Mouse (Mus musculus) neural tube, embryonic 11.5 days (tissue): ENCODE measurements at regions not wholly inside any gene's neighbourhood (a gene's known extent, or its start where the extent isn't known, plus 50 kb on each side); places are given as distances from the start of the nearest gene placed in this dataset.
A peak's percentile ranks its signal among the peaks of the same experiment; 100 is the strongest.

Experiments used
- ATAC-seq: fragments of 200-750 bp; cut with Nextera tagmentation; 2 replicates; pipeline ENCODE4 v1.8.0; 2017; ENCODE audit warnings: moderate number of reproducible peaks, mild to moderate bottlenecking, moderate TSS enrichment, moderate library complexity; ENCODE audit not compliant: insufficient read depth, low FRiP score, low TSS enrichment
- DNase-seq: peaks from one replicate; pipeline ENCODE4 v3.0.0-alpha.2; 2015; ENCODE audit warnings: low spot score
- H3K27ac ChIP-seq: fragments of 300-500 bp; sonication (generic); 2 replicates; pipeline ENCODE4 v1.5.1; 2014; ENCODE audit warnings: low read depth, mild to moderate bottlenecking, low read length
- H3K27me3 ChIP-seq: fragments of 300-500 bp; sonication (generic); 2 replicates; pipeline ENCODE4 v1.6.1; 2014; ENCODE audit warnings: mild to moderate bottlenecking, low read length, mixed read lengths; ENCODE audit not compliant: control insufficient read depth, insufficient read depth
- H3K36me3 ChIP-seq: fragments of 300-500 bp; sonication (generic); 2 replicates; pipeline ENCODE4 v1.6.1; 2014; ENCODE audit warnings: mild to moderate bottlenecking, low read length, moderate library complexity, mixed read lengths; ENCODE audit not compliant: control insufficient read depth, insufficient read depth
- H3K4me1 ChIP-seq: fragments of 300-500 bp; sonication (generic); 2 replicates; pipeline ENCODE4 v1.6.1; 2014; ENCODE audit warnings: low read length, mixed read lengths; ENCODE audit not compliant: control insufficient read depth, insufficient read depth
- H3K4me2 ChIP-seq: fragments of 300-500 bp; sonication (generic); 2 replicates; pipeline ENCODE4 v1.6.1; 2014; ENCODE audit warnings: low read depth, mild to moderate bottlenecking, moderate library complexity
- H3K4me3 ChIP-seq: fragments of 300-500 bp; sonication (generic); 2 replicates; pipeline ENCODE4 v1.5.1; 2014; ENCODE audit warnings: low read depth, low read length
- H3K9ac ChIP-seq: fragments of 300-500 bp; sonication (generic); 2 replicates; pipeline ENCODE4 v1.6.1; 2014; ENCODE audit warnings: mild to moderate bottlenecking, low read length
- H3K9me3 ChIP-seq: fragments of 300-500 bp; sonication (generic); 2 replicates; pipeline ENCODE4 v1.6.1; 2016; ENCODE audit warnings: low read length; ENCODE audit not compliant: control insufficient read depth
- WGBS: fragments of 180-500 bp; shearing (Covaris S2); extraction: QIAGEN DNeasy Blood & Tissue Kit; methylation state at CpG from one replicate; pipeline ENCODE4 v1.1.7; 2014; 5-methylcytosine and 5-hydroxymethylcytosine counted together

DNA sequence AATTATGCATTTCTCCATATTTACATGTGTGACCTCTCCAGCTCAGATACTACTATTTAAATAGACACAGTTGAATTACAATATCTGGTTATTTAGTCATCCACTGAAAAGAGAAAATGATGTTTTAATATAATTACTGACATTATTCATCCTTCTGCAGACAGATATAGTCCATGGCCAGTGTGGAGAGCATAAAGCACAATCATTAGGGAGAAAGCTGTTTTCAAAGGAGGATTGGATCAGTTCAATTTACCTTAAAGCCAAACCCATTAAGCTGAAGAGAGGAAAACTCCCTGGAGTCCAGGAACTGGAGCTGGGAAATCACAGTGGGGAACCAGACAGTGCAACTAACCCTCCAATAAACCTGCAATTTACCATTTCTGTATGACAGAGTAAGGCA, 339.8 kb upstream of the Rgs17 start:
- no peak for ATAC-seq
- no peak overlapping the region for H3K4me3 ChIP-seq
- no peak overlapping the region for H3K4me2 ChIP-seq
- H3K27me3 ChIP-seq = no peaks in the 10 kb centered on the region
- H3K36me3 ChIP-seq = no peaks in the 10 kb centered on the region
- DNase-seq = no peak
- H3K9me3 ChIP-seq = no peaks in the 10 kb centered on the region
- H3K4me1 ChIP-seq = no peaks in the 10 kb centered on the region
- no peak overlapping the region for H3K9ac ChIP-seq
- H3K27ac ChIP-seq = no peak overlapping the region

DNA sequence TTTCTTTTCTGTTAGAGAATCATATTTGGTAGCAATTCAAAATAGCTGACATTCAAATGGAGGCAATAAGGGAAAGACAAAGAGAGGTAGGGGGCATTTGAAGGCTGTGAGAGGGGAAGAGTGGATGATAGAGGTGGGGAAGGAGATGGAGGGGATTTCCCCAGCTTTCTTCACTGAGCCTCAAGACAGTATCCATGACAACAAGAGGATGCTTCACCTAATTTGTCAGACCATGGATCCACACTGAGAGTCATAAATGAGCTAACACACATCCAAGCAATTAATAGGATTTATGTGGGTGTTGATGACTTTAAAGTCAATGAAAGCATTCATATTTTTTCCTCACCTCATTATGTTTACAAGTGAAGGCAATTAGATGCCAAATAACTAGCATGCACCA, 343.5 kb upstream of the Rgs17 start:
- Histone ChIP-seq H3K27me3 (no peaks in the 10 kb centered on the region), H3K27ac (no peak overlapping the region), H3K9ac (no peak overlapping the region), H3K4me3 (no peak overlapping the region), H3K4me1 (no peaks in the 10 kb centered on the region), H3K9me3 (no peaks in the 10 kb centered on the region), H3K36me3 (no peaks in the 10 kb centered on the region), H3K4me2 (no peak overlapping the region)
- ATAC-seq = no peak
- no peak for DNase-seq

GRCm38 (mm10) chr10:6291388-6291787, 369.2 kb upstream of the Rgs17 start:
- H3K27ac ChIP-seq = no peak overlapping the region
- WGBS = 72% methylated on average over 1 of the region's 1 CpGs
- ATAC-seq (no peak), DNase-seq (no peak)
- H3K27me3 ChIP-seq = no peaks in the 10 kb centered on the region
- H3K9me3 ChIP-seq = no peaks in the 10 kb centered on the region
- no peaks in the 10 kb centered on the region for H3K36me3 ChIP-seq
- H3K4me3 ChIP-seq = no peak overlapping the region
- no peaks in the 10 kb centered on the region for H3K4me1 ChIP-seq
- H3K4me2 ChIP-seq = no peak overlapping the region
- no peak overlapping the region for H3K9ac ChIP-seq

DNA sequence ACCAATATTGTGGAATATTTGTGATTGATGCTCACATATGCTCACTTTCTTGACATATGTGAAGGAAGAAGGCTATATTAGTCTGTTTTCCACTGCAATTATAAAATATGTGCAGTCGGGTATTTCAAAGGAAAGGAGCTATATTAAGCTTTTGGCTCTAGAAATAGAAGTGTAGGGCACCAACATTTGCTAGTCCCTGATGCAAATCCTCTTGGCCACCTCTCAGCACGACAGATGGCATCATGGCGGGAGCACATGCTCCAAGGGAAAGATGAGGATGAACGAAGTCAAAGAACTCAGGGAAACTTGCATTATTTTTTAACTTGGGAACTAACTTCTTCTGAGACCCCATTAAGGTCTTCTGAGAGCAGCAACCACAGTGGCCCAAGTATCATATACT, 374.4 kb upstream of the Rgs17 start:
- WGBS = 94% methylated on average over 4 of the region's 4 CpGs
- ATAC-seq = no peak
- DNase-seq = no peak
- no peak overlapping the region for H3K4me2 ChIP-seq
- no peaks in the 10 kb centered on the region for H3K36me3 ChIP-seq
- no peaks in the 10 kb centered on the region for H3K27me3 ChIP-seq
- no peak overlapping the region for H3K9ac ChIP-seq
- no peak overlapping the region for H3K27ac ChIP-seq
- H3K9me3 ChIP-seq = no peaks in the 10 kb centered on the region
- no peak overlapping the region for H3K4me3 ChIP-seq
- no peaks in the 10 kb centered on the region for H3K4me1 ChIP-seq

DNA sequence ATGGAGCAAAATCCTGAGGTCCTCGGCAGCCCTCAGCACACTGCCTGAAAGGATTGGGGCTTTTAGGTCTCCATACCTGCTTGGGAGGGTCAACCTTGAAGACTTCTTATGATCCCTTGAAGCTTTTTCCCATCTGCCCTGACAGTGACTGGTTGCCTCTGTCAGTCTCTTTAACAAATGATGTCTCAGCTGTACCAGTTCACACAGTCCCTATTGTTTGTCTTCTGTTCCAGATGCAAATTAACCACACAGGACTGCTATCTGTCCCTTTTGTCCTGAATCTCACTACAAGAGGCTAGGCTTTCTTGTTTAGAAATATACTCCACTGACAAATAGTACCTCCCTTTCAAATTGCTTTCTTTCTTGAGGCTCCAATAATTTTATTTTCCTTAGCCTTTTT, 375.6 kb upstream of the Rgs17 start:
- 76% methylated on average over 1 of the region's 1 CpGs for WGBS
- Histone ChIP-seq H3K9ac (no peak overlapping the region), H3K4me2 (no peak overlapping the region), H3K4me3 (no peak overlapping the region), H3K36me3 (no peaks in the 10 kb centered on the region), H3K27me3 (no peaks in the 10 kb centered on the region), H3K4me1 (no peaks in the 10 kb centered on the region), H3K27ac (no peak overlapping the region), H3K9me3 (no peaks in the 10 kb centered on the region)
- DNase-seq (no peak), ATAC-seq (peak; percentile 60; the same call in 1 of the 2 replicates)

DNA sequence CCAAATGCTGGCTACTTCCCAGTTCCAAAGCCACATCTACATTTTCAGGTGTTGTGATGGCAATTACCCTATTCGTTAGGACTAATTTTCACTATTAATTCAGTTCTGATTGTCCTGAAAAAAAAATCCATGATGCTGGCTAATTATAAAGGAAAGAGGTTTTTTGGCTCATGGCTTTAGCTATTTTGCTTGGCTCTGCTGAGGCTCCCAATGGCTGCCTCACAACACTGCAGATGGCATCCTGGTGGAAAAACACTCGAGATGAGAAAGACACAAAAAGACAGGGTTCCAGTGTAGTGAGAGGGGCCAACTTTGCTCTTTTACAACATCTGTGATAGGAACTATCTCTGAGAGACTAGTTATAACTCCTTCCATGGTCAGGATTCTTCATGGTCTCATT, 376.5 kb upstream of the Rgs17 start:
- Histone ChIP-seq H3K4me1 (no peaks in the 10 kb centered on the region), H3K4me3 (no peak overlapping the region), H3K4me2 (no peak overlapping the region), H3K36me3 (no peaks in the 10 kb centered on the region), H3K27me3 (no peaks in the 10 kb centered on the region), H3K27ac (no peak overlapping the region), H3K9ac (no peak overlapping the region), H3K9me3 (no peaks in the 10 kb centered on the region)
- 82% methylated on average over 2 of the region's 2 CpGs for WGBS
- DNase-seq (no peak), ATAC-seq (no peak)

GRCm38 (mm10) chr10:6301514-6301913, 379.3 kb upstream of the Rgs17 start:
- Histone ChIP-seq H3K9me3 (no peaks in the 10 kb centered on the region), H3K4me3 (no peak overlapping the region), H3K4me2 (no peak overlapping the region), H3K27ac (no peak overlapping the region), H3K27me3 (no peaks in the 10 kb centered on the region), H3K4me1 (no peaks in the 10 kb centered on the region), H3K9ac (no peak overlapping the region), H3K36me3 (no peaks in the 10 kb centered on the region)
- ATAC-seq (no peak), DNase-seq (no peak)

GRCm38 (mm10) chr10:6309351-6309750, 387.2 kb upstream of the Rgs17 start:
- no peaks in the 10 kb centered on the region for H3K4me1 ChIP-seq
- H3K4me3 ChIP-seq = no peak overlapping the region

DNA sequence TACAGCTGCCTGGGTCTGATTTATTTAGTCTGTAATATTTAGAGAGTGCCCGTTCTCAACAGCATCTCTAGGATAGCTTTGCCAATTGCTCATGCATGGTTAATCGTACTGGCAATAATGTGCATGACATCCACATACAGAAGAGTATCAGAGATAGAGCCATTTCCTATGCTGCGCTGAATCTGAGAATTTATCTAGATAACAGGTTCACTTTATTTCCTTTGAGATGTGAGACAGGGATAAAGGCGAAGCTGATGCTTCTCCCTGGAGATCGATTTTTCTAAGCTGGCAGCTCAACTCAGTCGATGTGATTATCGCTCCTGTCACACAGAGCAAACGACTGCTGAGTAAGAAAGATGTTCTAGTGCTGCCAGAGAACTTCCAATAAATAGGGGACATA, 416.7 kb upstream of the Oprm1 start:
- Histone ChIP-seq H3K36me3 (no peaks in the 10 kb centered on the region), H3K27me3 (no peaks in the 10 kb centered on the region), H3K27ac (no peak overlapping the region), H3K4me1 (no peaks in the 10 kb centered on the region), H3K4me2 (no peak overlapping the region), H3K9me3 (no peaks in the 10 kb centered on the region), H3K9ac (no peak overlapping the region), H3K4me3 (no peak overlapping the region)
- WGBS = 87% methylated on average over 8 of the region's 8 CpGs
- no peak for ATAC-seq
- DNase-seq = no peak

More at GRCm38 (mm10) chr10:6309351-6309750, 387.2 kb upstream of the Rgs17 start:
- no peaks in the 10 kb centered on the region for H3K36me3 ChIP-seq
- no peaks in the 10 kb centered on the region for H3K9me3 ChIP-seq
- DNase-seq (no peak), ATAC-seq (no peak)
- no peak overlapping the region for H3K9ac ChIP-seq
- H3K27me3 ChIP-seq = no peaks in the 10 kb centered on the region
- 83% methylated on average over 2 of the region's 2 CpGs for WGBS
- H3K4me2 ChIP-seq = no peak overlapping the region
- H3K27ac ChIP-seq = no peak overlapping the region
